Mouse (Mus musculus): ENCODE data around the gene Kmt2c. TPM values are rescaled to one million over a fixed set of nuclear protein-coding genes. Genes with fewer than 3 reads are reported as not detected.
A peak's percentile ranks its signal among the peaks of the same experiment; 100 is the strongest.
"Not testable (repeated sequence)": the region's sequence is repeated elsewhere in the genome, so short reads cannot be mapped to it uniquely, and the experiment has no call there.

Gene Kmt2c
- total RNA-seq, 2 experiments from 2014 or later, result 63.9 to 69.4 TPM

GRCm38 (mm10) chr5:25521461-25521860, 22.9 kb upstream of the Kmt2c start:
- DNase-seq (ENCODE audit: low spot score in 2 of 2), result no peak
- intact Hi-C loops (cut with DNase I), result loop anchor here (10.0 kb wide), 1 partner anchor 313 kb away; no protein-coding TSS in a partner anchor

GRCm38 (mm10) chr5:25519820-25520219, 21.2 kb upstream of the Kmt2c start:
- intact Hi-C loops (cut with DNase I), result loop anchor here (10.0 kb wide), 1 partner anchor 315 kb away; no protein-coding TSS in a partner anchor
- DNase-seq (ENCODE audit: low spot score in 2 of 2), result no peak

- DNase-seq (ENCODE audit: low spot score in 2 of 2), result no peak
- intact Hi-C loops (cut with DNase I), result no loop called here
Measured at GRCm38 (mm10) chr5:25517550-25517949, 19.0 kb upstream of the Kmt2c start.

GRCm38 (mm10) chr5:25516301-25516895, 17.8 kb upstream of the Kmt2c start:
- intact Hi-C loops (cut with DNase I), result no loop called here
- no peak for DNase-seq (ENCODE audit: low spot score in 2 of 2)

DNA sequence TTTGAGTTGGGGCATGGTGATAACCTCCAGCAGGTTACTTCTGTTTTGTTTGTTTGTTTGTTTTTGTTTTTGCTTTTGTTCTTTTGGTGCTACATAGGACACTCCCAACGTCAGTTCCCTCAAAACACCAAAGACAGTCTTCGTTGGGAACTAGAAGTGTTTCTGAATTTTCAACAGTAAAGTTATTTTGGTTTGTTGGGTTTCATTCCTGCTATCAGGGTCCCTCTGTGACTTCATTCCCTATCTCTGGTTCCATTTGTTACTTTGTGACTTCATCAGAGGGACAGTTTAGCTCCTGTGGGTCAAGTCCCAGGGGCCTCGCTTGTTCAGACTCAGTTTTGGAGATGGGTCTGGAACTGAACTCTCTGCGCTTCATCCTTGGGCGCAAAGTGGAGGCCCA, 17.2 kb upstream of the Kmt2c start, which contains the start of gene Cct8l1:
Cct8l1 (plus strand) TSS at position 301 of the 400 bp plus-strand sequence.
- no peak for DNase-seq (ENCODE audit: low spot score in 2 of 2)
- intact Hi-C loops (cut with DNase I), result no loop called here

DNA sequence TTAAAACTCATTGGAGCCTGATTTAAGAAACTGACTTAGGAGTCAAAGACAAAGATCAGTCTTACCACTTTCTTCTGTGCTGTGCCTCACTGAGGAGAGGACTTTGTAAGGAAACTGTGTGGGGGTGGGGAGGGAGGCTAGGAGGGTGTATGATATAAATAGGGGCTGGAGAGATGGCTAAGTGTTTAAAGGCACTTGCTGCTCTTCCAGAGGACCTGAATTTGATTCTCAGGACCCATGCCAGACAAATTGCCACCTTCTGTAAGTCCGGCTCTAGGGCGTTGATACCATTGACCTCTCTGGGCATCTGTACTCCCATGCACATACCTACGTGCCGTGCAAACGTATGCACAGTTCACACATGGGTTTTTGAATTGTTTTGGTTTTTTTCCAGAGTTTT, 7.5 kb upstream of the Kmt2c start:
- intact Hi-C loops (cut with DNase I), result no loop called here
- DNase-seq (ENCODE audit: low spot score in 2 of 2), result no peak

DNA sequence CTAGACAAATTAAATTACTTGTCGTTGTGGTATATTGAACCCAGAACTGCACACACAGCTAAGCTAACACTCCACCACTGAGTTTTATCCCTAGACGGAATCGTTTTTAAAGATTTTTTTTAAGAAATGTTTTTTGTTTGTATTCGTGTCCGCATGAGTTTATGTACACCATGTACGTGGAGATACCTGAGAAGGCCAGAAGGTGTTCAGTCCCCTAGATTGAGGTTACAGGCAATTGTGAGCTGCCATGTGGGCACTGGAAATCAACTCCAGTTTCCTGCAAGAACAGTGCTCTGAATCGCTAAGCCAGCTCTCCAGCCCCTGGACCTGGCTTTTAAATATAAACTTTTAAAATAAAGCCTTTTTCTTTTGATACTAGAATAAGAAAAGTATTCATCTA, 2.1 kb upstream of the Kmt2c start:
- intact Hi-C loops (cut with DNase I), result no loop called here
- DNase-seq (ENCODE audit: low spot score in 2 of 2), result no peak

- intact Hi-C loops (cut with DNase I), result loop anchor here (1.0 to 5.0 kb wide), 3 partner anchors 30 to 77 kb away; no protein-coding TSS in a partner anchor
- DNase-seq (ENCODE audit: low spot score in 2 of 2), result peak; percentile 98
Measured at GRCm38 (mm10) chr5:25499423-25500398, 1.1 kb upstream of the Kmt2c start.

- peak; percentile 70 to 73 for DNase-seq (ENCODE audit: low spot score in 2 of 2)
- intact Hi-C loops (cut with DNase I), result loop anchor here (1.0 to 5.0 kb wide), 3 partner anchors 30 to 77 kb away; no protein-coding TSS in a partner anchor
Measured at GRCm38 (mm10) chr5:25498821-25499422, 339 bp upstream of the Kmt2c start.

DNA sequence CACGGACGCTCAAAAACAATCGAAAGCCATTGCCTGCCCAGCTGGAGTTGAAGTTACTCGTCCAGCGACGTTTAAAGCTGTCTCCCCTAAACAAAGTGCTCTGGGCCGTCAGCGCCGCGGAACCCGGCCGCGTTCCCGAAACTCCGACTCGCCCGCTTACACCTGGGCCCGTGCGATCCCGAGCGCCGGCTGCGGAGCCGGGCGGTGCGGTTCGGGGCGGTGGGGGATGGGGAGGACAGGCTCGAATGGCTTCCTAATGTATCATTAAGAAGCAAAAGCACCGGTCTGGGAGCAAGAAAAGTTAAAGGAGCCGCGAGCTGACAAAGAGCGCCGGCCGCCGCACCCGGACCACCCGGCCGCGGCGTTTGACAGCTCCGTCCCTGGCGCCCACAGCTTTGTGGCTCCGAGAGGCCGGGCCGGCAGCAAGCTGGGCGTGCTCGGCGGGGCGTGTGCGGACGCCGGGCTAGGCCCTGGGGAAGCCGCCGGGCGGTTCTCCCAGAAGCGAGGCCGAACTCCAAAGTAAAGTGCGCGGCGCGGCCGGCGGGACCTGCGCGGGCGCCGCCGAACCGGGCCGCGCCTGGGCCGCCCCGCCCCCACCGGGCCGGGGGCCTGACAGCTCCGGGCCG, 750 bp downstream of the Kmt2c start:
- intact Hi-C loops (cut with DNase I), result loop anchor here (5.0 kb wide), 2 partner anchors 61 to 76 kb away; no protein-coding TSS in a partner anchor

DNA sequence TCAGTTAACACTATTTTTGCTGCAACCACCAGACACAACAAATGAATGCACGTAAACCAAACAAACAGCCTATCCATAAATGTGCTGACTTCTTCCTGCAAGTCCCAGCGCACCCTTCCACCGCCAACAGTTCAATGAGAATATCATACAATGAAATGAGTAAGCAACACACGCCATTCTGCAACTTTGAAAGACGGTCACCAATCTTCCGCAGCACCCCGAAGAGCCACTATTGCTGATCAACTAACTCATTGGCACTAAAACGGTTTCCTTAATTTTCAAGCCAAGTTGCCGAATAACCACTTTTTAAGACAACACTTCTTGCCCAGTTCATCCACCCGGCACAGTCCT, 1.2 kb downstream of the Kmt2c start:
- peak in 1 of 2 experiments; percentile 6 for DNase-seq (ENCODE audit: low spot score in 2 of 2)
- intact Hi-C loops (cut with DNase I), result loop anchor here (5.0 kb wide), 2 partner anchors 60 to 75 kb away; no protein-coding TSS in a partner anchor

More for the DNA sequence above, 750 bp downstream of the Kmt2c start:
- DNase-seq (ENCODE audit: low spot score in 2 of 2), result peak; percentile 10 to 45

DNA sequence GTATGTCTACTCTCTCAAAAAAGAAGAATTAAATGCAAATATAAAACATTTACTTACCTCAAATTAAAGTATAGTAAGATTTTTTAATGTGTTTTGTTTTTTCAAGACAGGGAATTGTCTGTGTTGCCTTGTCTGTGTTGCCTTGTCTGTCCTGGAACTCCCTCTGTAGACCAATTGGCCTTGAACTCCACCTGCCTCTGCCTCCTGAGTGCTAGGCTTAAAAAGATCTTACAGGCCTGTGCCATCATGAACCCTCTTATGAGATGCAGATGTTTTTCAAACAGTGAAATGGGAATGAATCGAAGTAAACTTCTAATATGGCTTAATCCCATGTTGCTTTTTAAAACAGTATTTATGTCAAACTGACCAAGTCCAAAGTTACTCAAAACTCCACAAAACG, 1.9 kb downstream of the Kmt2c start:
- DNase-seq (ENCODE audit: low spot score in 2 of 2), result no peak
- intact Hi-C loops (cut with DNase I), result loop anchor here (5.0 kb wide), 2 partner anchors 59 to 74 kb away; no protein-coding TSS in a partner anchor

GRCm38 (mm10) chr5:25478863-25479262, 19.7 kb downstream of the Kmt2c start:
- intact Hi-C loops (cut with DNase I), result no loop called here

GRCm38 (mm10) chr5:25475789-25476188, 22.8 kb downstream of the Kmt2c start:
- no peak for DNase-seq (ENCODE audit: low spot score in 2 of 2)
- intact Hi-C loops (cut with DNase I), result no loop called here

More at GRCm38 (mm10) chr5:25478863-25479262, 19.7 kb downstream of the Kmt2c start:
- no peak for DNase-seq (ENCODE audit: low spot score in 2 of 2)

GRCm38 (mm10) chr5:25472070-25472469, 26.5 kb downstream of the Kmt2c start:
- intact Hi-C loops (cut with DNase I), result no loop called here
- DNase-seq (ENCODE audit: low spot score in 2 of 2), result peak in 1 of 2 experiments; percentile 38

DNA sequence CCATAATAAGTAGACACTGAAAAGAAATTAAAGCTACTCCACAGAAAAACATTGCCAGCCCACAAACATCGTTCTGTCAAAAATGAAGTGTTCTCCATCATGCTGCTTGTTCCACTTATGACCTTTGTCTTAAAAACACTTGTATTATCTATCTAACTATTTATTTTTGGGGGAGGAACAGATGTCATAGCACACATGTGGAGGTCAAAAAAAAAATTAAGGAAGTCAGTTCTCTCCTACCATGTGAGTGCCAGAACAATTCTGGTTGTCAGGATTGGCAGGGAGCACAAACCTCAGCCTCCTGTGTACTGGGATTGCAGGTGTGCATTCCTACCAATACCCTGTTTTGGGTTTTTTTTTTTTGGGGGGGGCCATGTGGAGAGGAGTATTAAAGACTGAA, 36.6 kb downstream of the Kmt2c start:
- no peak for DNase-seq (ENCODE audit: low spot score in 2 of 2)
- intact Hi-C loops (cut with DNase I), result no loop called here

GRCm38 (mm10) chr5:25455432-25455831, 43.2 kb downstream of the Kmt2c start:
- intact Hi-C loops (cut with DNase I); DNase-seq (ENCODE audit: low spot score in 2 of 2): not testable (repeated sequence)

DNA sequence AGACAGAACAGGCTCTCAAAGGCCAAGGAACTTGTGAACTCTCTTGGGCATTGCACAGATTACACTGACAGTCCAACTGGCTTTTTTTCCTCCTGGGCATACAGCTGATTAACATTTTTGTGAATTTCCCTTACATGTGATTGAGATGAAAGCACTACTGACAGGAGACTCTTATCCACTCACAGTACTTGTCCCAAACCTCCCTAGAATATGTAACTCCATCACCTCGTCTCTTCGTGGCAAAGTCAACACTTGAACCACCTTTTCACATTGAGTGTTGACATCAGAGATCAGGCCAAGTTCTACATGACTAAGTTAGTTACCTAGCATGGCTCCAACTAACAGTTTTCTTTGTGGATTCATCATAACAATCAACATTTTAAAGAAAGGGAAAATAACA, 45.9 kb downstream of the Kmt2c start:
- DNase-seq (ENCODE audit: low spot score in 2 of 2), result no peak
- intact Hi-C loops (cut with DNase I), result no loop called here

DNA sequence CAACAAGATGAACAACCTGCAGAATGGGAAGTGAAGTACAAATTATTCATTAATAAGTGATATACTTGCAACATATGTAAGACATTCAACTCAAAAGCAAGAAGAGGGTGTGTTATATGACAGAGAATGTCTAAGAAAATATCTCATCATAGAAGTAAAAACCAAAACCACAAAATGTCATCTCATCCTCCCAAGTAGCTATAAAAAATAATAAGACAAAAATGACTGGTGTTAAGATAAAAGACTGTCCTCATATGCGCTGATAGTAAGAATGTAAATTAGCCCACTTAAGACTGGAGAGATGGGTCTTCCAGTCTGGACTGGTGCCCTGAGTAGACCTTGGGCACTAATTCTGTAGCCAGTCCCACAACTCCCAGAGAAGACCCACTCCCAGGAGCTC, 61.1 kb downstream of the Kmt2c start:
- no peak for DNase-seq (ENCODE audit: low spot score in 2 of 2)
- intact Hi-C loops (cut with DNase I), result loop anchor here (5.0 kb wide), 1 partner anchor 60 kb away; the partner anchor contains the start of gene Kmt2c
